Mouse (Mus musculus) midbrain, embryonic 12.5 days (tissue): Measurements from ENCODE around the gene Kif3a. TPM values are rescaled to one million over a fixed set of nuclear protein-coding genes. Genes with fewer than 3 reads are reported as not detected.

Experiments used
- ATAC-seq: fragments of 200-750 bp; cut with Nextera tagmentation; 2 replicates; pipeline ENCODE4 v1.8.0; 2017; ENCODE audit warnings: low read depth, moderate TSS enrichment, moderate library complexity; ENCODE audit not compliant: low FRiP score
- H3K27ac ChIP-seq: fragments of 300-500 bp; sonication (generic); replicated peaks from 2 replicates; pipeline ENCODE4 v1.5.1; 2016; ENCODE audit warnings: mild to moderate bottlenecking
- H3K27me3 ChIP-seq: fragments of 300-500 bp; sonication (generic); 2 replicates; pipeline ENCODE4 v1.6.1; 2016; ENCODE audit warnings: mild to moderate bottlenecking
- H3K36me3 ChIP-seq: fragments of 300-500 bp; sonication (generic); 2 replicates; pipeline ENCODE4 v1.6.1; 2016
- H3K4me1 ChIP-seq: fragments of 300-500 bp; sonication (generic); 2 replicates; pipeline ENCODE4 v1.6.1; 2016
- H3K4me2 ChIP-seq: fragments of 300-500 bp; sonication (generic); replicated peaks from 2 replicates; pipeline ENCODE4 v1.6.1; 2016; ENCODE audit warnings: mild to moderate bottlenecking, moderate library complexity
- H3K4me3 ChIP-seq: fragments of 300-500 bp; sonication (generic); 2 replicates; pipeline ENCODE4 v1.5.1; 2016; ENCODE audit warnings: mild to moderate bottlenecking
- H3K9ac ChIP-seq: fragments of 300-500 bp; sonication (generic); replicated peaks from 2 replicates; pipeline ENCODE4 v1.6.1; 2016; ENCODE audit warnings: mild to moderate bottlenecking, moderate library complexity
- H3K9me3 ChIP-seq: fragments of 300-500 bp; sonication (generic); 2 replicates; pipeline ENCODE4 v1.6.1; 2016; ENCODE audit warnings: mild to moderate bottlenecking
- WGBS: fragments of 180-500 bp; shearing (Covaris S2); methylation state at CpG from one replicate; pipeline ENCODE4 v1.1.7; 2016; 5-methylcytosine and 5-hydroxymethylcytosine counted together
- polyA plus RNA-seq: library from polyadenylated mRNA; unstranded; fragments of >200 nt; fragmentation: Nextera tagmentation; extraction: Ambion mirVana; gene quantifications from 2 replicates; pipeline ENCODE4 v1.2.1, GENCODE M21; 2016

Gene Kif3a
- polyA plus RNA-seq, 1 experiment from 2014 or later, result 127 TPM

DNA sequence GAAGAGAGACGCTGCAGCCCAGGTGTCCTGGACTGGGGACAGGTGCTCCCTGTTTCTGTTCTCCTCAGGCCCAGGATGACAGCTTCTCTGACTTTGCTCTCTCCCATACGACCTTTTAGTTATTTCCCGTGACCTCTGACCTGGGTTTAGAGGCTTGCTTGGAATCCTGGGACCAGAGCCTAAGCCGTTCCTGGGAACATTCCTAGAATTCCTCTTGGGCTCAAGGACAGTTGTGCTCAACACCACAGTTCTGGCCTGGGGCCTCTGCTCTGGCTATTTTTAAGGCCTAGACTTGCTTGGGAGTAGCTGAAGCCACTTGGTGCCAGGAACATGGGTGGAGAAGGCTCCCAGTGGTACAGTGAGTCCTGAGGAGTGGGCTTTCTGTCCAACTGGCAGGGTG is 41.7 kb upstream of the Kif3a start:
- no peaks in the 10 kb centered on the region for H3K36me3 ChIP-seq
- peaks cover 32% of the 10 kb centered on the region for H3K4me1 ChIP-seq

DNA sequence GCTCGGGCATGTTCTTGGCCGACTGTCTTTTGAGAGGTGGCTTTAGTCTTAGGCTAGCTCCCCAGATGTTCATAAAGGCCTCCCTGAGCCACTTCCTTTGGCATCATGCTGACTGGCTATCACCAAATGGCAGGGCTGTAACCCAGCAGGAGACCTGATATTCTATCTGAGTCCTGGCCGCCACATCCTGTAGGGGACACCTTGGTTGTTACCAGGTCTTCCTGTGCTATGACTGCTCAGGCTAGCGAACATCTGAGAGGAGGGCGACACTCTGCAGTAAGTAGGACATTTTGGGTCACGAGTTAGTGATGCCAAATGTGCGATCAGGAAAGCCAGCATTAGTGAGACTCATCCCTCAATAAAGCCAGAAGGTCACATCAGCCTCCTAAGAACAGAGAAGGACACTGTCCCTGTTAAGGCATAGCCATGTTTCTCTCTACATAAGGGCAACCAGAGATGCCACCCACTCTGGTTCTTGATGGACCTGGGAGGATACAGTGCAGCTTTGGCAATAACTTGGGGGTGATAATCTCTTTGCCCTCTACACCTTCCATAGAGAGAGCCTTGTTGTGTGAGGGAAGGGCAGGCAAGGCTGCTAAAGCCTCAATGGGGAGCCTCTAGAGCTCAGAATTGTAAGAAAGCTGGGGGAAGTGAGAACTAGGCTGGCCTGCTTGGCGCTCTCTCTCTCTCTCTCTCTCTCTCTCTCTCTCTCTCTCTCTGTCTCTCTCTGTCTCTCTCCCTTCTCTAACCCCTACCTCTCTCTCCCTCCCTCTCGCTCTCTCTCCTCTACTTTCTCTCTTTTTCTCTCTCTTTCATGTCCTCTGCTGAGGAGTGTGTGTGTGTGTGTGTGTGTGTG is 38.6 kb upstream of the Kif3a start:
- no peak overlapping the region for H3K4me3 ChIP-seq
- H3K9me3 ChIP-seq, result no peaks in the 10 kb centered on the region
- H3K9ac ChIP-seq, result no peak overlapping the region
- H3K27ac ChIP-seq, result no peak overlapping the region
- H3K4me1 ChIP-seq, result peaks cover 19% of the 10 kb centered on the region; the same call in 1 of the 2 replicates
- 0 out of 2 replicates have a peak, but pooled peaks cover 2% of the 10 kb centered on the region for H3K36me3 ChIP-seq
- ATAC-seq, result no peak
- no peaks in the 10 kb centered on the region for H3K27me3 ChIP-seq
- no peak overlapping the region for H3K4me2 ChIP-seq
- 82% methylated on average over 9 of the region's 9 CpGs for WGBS

More for the DNA sequence above, 41.7 kb upstream of the Kif3a start:
- ATAC-seq, result no peak
- no peaks in the 10 kb centered on the region for H3K9me3 ChIP-seq
- H3K4me2 ChIP-seq, result no peak overlapping the region
- no peak overlapping the region for H3K4me3 ChIP-seq
- WGBS, result 30% methylated on average over 4 of the region's 4 CpGs
- H3K9ac ChIP-seq, result no peak overlapping the region
- H3K27me3 ChIP-seq, result peaks cover 7% of the 10 kb centered on the region; the same call in 1 of the 2 replicates
- H3K27ac ChIP-seq, result no peak overlapping the region

DNA sequence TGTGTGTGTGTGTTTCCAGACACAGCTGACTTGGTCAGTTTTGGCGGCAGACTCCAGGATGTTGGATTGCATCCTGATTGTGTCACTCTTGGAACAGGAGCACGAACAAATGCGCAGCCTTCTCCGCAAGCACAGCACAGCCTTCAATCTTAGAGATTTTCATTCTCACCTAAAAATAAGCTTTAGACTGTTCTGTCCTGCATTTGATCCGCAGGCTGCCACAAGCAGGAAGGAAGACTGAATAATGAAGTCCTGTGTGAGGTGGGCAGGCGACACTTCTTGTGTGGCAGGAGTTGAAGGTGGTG is 38.0 kb upstream of the Kif3a start:
- Histone ChIP-seq H3K4me2 (no peak overlapping the region), H3K27ac (no peak overlapping the region), H3K27me3 (no peaks in the 10 kb centered on the region), H3K9me3 (no peaks in the 10 kb centered on the region), H3K4me3 (no peak overlapping the region), H3K36me3 (peaks cover 8% of the 10 kb centered on the region), H3K9ac (no peak overlapping the region), H3K4me1 (peaks cover 19% of the 10 kb centered on the region; the same call in 1 of the 2 replicates)
- ATAC-seq, result no peak
- WGBS, result 73% methylated on average over 6 of the region's 6 CpGs

- no peak overlapping the region for H3K4me3 ChIP-seq
- ATAC-seq, result no peak
- H3K27me3 ChIP-seq, result no peaks in the 10 kb centered on the region
- no peak overlapping the region for H3K4me2 ChIP-seq
- H3K9ac ChIP-seq, result no peak overlapping the region
- no peak overlapping the region for H3K27ac ChIP-seq
- H3K4me1 ChIP-seq, result peaks cover 19% of the 10 kb centered on the region; the same call in 1 of the 2 replicates
- WGBS, result 86% methylated on average over 9 of the region's 9 CpGs
- H3K36me3 ChIP-seq, result peaks cover 16% of the 10 kb centered on the region
- H3K9me3 ChIP-seq, result no peaks in the 10 kb centered on the region
Observed at GRCm38 (mm10) chr11:53530001-53530400, 37.2 kb upstream of the Kif3a start.

- no peak overlapping the region for H3K4me2 ChIP-seq
- no peaks in the 10 kb centered on the region for H3K9me3 ChIP-seq
- no peak overlapping the region for H3K27ac ChIP-seq
- no peaks in the 10 kb centered on the region for H3K27me3 ChIP-seq
- peaks cover 33% of the 10 kb centered on the region for H3K36me3 ChIP-seq
- 91% methylated on average over 10 of the region's 10 CpGs for WGBS
- no peak overlapping the region for H3K4me3 ChIP-seq
- H3K4me1 ChIP-seq, result peaks cover 10% of the 10 kb centered on the region; the same call in 1 of the 2 replicates
- ATAC-seq, result no peak
- H3K9ac ChIP-seq, result no peak overlapping the region
Observed at GRCm38 (mm10) chr11:53531578-53532230, 35.5 kb upstream of the Kif3a start.

DNA sequence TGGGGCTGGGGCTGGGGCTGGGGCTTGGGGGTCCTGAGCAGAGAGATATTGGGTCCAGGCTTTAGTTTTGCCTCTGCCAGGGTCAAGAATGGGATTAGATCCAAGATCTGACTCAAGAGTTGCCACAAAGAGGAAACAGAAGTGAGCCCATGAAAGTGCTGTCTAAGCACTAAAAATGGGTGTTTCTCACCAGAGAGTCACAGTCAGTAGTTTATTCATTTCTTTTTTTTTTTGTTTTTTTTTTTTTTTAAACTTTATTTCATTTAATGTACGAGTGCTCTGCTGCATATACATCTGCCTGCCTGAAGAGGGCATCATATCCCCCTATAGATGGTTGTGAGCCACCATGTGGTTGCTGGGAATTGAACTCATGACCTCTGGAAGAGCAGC is 35.0 kb upstream of the Kif3a start:
- no peak overlapping the region for H3K4me3 ChIP-seq

GRCm38 (mm10) chr11:53539002-53539491 is 28.1 kb upstream of the Kif3a start:
- 66% methylated on average over 15 of the region's 15 CpGs for WGBS
- ATAC-seq, result peak; percentile 30; the same call in 1 of the 2 replicates
- H3K36me3 ChIP-seq, result peaks cover 44% of the 10 kb centered on the region
- H3K27me3 ChIP-seq, result no peaks in the 10 kb centered on the region
- H3K9me3 ChIP-seq, result no peaks in the 10 kb centered on the region
- no peak overlapping the region for H3K4me2 ChIP-seq
- peaks cover 4% of the 10 kb centered on the region; the same call in 1 of the 2 replicates for H3K4me1 ChIP-seq
- H3K9ac ChIP-seq, result no peak overlapping the region
- H3K4me3 ChIP-seq, result no peak overlapping the region
- H3K27ac ChIP-seq, result no peak overlapping the region

More for the DNA sequence above, 35.0 kb upstream of the Kif3a start:
- Histone ChIP-seq H3K4me1 (peaks cover 10% of the 10 kb centered on the region; the same call in 1 of the 2 replicates), H3K36me3 (peaks cover 38% of the 10 kb centered on the region), H3K4me2 (no peak overlapping the region), H3K27me3 (no peaks in the 10 kb centered on the region), H3K9me3 (no peaks in the 10 kb centered on the region), H3K9ac (no peak overlapping the region), H3K27ac (no peak overlapping the region)
- 100% methylated on average over 1 of the region's 1 CpGs for WGBS
- ATAC-seq, result no peak

- no peak overlapping the region for H3K4me3 ChIP-seq
- H3K4me1 ChIP-seq, result peaks cover 4% of the 10 kb centered on the region; the same call in 1 of the 2 replicates
- 91% methylated on average over 3 of the region's 3 CpGs for WGBS
- H3K4me2 ChIP-seq, result no peak overlapping the region
- H3K27ac ChIP-seq, result no peak overlapping the region
- no peak overlapping the region for H3K9ac ChIP-seq
- H3K36me3 ChIP-seq, result peaks cover 30% of the 10 kb centered on the region
- H3K27me3 ChIP-seq, result no peaks in the 10 kb centered on the region
- no peak for ATAC-seq
- no peaks in the 10 kb centered on the region for H3K9me3 ChIP-seq
Observed at GRCm38 (mm10) chr11:53540394-53540793, 26.8 kb upstream of the Kif3a start.

- peaks cover 4% of the 10 kb centered on the region; the same call in 1 of the 2 replicates for H3K4me1 ChIP-seq
- no peak overlapping the region for H3K4me3 ChIP-seq
- no peak overlapping the region for H3K4me2 ChIP-seq
- ATAC-seq, result no peak
- H3K27ac ChIP-seq, result no peak overlapping the region
- peaks cover 22% of the 10 kb centered on the region for H3K36me3 ChIP-seq
- 83% methylated on average over 11 of the region's 11 CpGs for WGBS
- no peaks in the 10 kb centered on the region for H3K27me3 ChIP-seq
- H3K9me3 ChIP-seq, result no peaks in the 10 kb centered on the region
- no peak overlapping the region for H3K9ac ChIP-seq
Observed at GRCm38 (mm10) chr11:53541222-53541621, 26.0 kb upstream of the Kif3a start.

DNA sequence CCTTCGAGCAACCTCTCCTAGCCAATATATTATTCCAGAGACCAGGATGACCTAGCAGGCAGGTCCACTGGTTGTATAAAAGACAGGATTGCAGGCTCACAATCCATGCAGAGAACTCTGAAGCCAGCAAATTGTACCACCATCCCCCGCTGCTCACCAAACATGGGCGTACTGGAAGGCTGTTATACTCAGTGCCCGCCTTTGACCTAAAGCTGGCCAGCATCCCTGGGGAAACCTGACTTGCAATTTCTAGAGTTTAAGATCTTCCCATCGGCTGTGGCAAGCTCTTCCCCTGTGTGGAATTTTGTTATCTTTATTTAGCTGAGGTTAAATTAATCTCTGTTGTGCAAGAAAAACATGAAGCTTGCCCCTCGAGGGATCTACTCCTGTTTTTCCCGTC is 24.2 kb upstream of the Kif3a start:
- H3K27me3 ChIP-seq, result no peaks in the 10 kb centered on the region
- H3K36me3 ChIP-seq, result peaks cover 5% of the 10 kb centered on the region; the same call in 1 of the 2 replicates
- no peak for ATAC-seq
- H3K9ac ChIP-seq, result no peak overlapping the region
- no peak overlapping the region for H3K27ac ChIP-seq
- no peak overlapping the region for H3K4me3 ChIP-seq
- H3K9me3 ChIP-seq, result no peaks in the 10 kb centered on the region
- H3K4me1 ChIP-seq, result peaks cover 4% of the 10 kb centered on the region; the same call in 1 of the 2 replicates
- H3K4me2 ChIP-seq, result no peak overlapping the region
- WGBS, result 74% methylated on average over 7 of the region's 7 CpGs

GRCm38 (mm10) chr11:53546271-53546670 is 20.9 kb upstream of the Kif3a start:
- Histone ChIP-seq H3K4me2 (no peak overlapping the region), H3K9ac (no peak overlapping the region), H3K4me3 (no peak overlapping the region), H3K27me3 (no peaks in the 10 kb centered on the region), H3K4me1 (no peaks in the 10 kb centered on the region), H3K27ac (no peak overlapping the region), H3K36me3 (peaks cover 3% of the 10 kb centered on the region; the same call in 1 of the 2 replicates), H3K9me3 (peaks cover 5% of the 10 kb centered on the region; the same call in 1 of the 2 replicates)
- 61% methylated on average over 6 of the region's 6 CpGs for WGBS
- no peak for ATAC-seq

GRCm38 (mm10) chr11:53547566-53547965 is 19.6 kb upstream of the Kif3a start:
- Histone ChIP-seq H3K9ac (no peak overlapping the region), H3K4me3 (no peak overlapping the region), H3K36me3 (no peaks in the 10 kb centered on the region), H3K27ac (no peak overlapping the region), H3K27me3 (no peaks in the 10 kb centered on the region), H3K9me3 (peaks cover 5% of the 10 kb centered on the region; the same call in 1 of the 2 replicates), H3K4me2 (no peak overlapping the region), H3K4me1 (no peaks in the 10 kb centered on the region)
- ATAC-seq, result no peak
- WGBS, result 88% methylated on average over 6 of the region's 6 CpGs
